Mouse (Mus musculus): ENCODE measurements around the gene Nutm1.

The Nutm1 gene

DNA sequence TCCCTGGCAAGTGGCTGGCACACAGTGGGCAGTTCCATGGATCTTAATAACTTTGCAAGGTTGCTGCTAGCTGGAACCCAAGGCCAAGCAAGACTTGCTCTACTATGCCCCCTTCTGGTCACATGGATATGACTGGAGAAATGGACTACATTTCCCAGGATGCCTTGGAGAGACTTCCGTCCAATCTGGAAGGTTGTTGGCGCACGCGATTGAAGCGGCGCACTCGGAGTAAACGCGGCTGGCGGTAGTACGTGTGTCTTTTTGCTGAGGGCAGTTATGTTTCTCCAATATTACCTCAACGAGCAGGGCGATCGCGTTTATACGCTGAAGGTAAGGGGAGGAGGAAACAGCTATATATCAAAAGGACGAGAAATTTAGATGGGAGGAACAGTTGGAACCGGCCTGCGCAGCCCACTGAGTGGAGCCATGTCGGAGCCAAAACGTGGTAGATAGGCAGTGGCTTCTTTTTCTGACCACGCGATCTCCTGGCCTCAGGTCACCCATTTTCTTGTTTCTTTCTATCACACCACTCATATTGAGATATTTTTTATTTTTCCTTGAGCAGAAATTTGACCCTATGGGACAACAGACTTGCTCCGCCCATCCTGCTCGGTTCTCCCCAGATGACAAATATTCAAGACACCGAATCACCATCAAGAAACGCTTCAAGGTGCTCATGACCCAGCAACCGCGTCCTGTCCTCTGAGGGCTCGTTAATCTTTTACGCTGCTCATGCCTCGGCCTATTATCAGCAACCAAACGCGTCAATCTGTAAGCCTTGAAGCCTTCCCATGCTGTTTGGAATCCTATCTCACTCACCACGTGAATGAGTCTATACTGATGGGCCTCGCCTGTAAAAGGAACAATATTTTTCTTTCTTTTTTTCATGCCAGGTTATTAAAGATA, 2.9 kb upstream of the Nutm1 start, which contains the start of gene Nop10:
TSS of gene Nop10 (plus strand) at position 179 of the 906 bp plus-strand sequence.
- whole genome bisulfite sequencing = under 1% methylated on average over 36 of the region's 36 CpGs

DNA sequence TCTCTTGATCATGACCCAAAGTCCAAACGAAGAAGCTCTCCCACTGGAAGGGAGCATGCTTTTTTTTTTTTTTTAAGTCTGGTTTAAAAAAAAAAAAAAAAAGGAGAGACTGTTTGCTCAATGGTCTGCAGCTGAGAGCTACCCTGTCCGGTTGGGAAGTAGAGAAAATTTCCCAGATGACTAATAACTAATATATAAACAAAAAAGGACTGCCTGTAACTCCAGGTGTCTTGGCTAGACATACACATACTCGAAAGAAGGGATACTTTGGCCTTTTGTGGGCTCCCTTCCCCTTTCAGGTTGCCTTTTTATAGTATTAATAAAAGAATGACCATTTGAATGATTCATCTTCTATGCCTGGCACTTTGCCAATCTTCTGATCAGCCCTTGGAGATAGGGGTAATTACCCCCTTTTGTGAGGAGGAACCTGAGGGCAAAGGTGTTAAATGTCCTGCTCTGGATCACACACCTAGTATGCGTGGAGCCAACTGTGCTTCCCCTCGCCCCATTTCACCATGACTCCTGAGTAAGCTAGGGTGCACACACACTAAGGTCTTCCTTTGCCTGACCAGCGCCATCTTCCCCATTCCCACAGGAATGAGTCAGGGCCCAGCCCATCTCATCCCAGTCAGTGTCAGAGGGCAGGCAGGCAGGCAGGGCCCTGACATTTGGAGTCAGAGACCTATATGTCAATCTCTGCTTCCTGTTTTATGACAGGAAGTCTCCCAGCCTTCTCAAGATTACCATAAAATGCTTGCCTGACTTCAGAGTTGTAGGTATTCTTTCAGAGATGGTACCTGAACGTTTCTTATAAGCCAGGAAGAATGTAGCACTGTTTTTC, 4.2 kb downstream of the Nutm1 start:
- WGBS = 71% methylated on average over 7 of the region's 7 CpGs

DNA sequence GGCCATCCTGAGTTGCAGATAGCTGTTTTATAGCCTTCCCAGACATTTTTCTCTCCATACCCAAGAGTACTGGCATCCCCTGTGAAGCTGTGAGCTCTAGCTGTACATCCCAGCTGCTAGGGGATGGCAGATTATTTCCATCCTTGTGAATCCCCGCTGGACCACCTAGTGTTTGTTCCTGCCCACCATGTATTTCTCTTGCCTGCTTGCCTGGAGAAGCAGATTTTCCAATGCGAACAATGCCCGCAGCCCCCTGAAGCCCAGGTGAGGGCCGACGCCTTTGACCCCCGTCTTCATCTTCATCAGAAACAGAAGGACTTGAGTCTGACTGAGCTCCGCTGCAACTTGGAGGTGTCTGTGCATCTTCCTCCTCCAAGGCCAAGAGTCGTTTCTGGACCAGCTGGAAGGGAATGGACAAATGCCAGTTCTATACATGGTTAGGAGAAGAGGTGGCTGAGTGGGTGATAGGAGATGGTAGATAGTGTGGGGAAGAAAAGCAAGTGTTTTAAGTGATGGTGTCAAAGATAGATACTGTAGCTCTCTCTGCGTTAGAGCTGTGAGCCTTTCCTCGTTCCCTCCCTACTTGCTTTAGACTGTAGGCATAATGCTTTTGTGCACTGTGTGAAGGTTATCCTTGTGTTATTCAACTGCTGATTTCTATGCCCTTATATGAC, 9.2 kb downstream of the Nutm1 start:
- WGBS = 47% methylated on average over 10 of the region's 10 CpGs

DNA sequence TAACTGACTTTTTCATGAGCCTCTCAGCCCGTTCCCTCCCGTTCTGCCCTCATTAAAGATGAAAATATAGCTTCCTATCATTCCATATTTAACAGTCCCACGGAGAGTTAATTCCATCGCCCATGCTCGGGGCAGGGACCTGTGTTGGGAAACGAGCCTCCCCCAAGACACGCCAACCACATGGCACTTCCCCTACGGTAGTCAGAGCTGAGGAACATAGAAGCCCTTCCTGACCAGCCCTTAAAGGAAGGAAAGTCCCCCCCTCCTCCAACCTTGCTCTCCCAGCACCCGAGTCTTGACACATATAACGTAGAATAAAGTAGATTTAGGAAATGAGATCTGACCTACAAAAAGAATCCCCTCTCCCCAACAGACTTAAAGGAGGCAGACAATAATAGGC, 11.8 kb downstream of the Nutm1 start:
- WGBS = 43% methylated on average over 10 of the region's 10 CpGs

DNA sequence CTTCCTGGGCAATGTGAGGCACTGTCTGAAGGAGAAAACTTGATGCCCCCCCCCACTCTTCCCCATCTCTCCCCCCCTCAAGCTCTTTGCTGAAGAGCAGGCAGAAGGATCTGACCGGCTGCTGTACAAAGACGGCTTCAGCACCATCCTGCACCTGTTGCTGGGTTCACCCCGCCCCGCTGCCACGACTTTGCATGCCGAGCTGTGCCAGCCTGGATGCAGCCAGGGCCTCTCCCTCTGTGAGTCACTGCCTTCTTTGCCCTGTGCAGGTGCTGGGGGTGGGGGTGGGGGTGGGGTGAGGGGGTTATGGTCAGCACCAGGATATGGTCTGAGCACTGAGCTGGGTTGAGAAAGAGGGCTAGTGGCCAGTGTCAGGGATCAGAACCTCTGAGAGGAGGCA, 12.9 kb downstream of the Nutm1 start:
- 71% methylated on average over 6 of the region's 6 CpGs for WGBS

DNA sequence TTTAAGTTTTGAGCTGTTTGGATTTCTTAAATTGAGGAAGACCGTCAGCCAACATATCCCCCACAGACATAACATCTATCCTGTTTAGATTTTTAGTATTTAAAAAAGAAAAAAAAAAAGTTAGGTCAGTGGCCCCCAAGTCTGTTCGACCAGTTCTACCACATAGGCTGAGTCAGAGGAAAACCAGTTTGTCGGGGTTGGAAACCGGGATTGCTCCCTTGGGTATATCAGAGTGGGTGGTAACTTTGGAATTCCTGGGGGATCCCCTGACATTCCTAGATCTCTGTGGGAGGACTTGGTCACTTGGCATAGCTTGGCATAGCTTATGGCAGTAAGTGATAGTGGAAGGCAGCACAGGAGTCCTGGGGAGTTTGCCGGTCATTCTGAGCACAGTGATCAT, 13.8 kb downstream of the Nutm1 start:
- 62% methylated on average over 5 of the region's 5 CpGs for WGBS

DNA sequence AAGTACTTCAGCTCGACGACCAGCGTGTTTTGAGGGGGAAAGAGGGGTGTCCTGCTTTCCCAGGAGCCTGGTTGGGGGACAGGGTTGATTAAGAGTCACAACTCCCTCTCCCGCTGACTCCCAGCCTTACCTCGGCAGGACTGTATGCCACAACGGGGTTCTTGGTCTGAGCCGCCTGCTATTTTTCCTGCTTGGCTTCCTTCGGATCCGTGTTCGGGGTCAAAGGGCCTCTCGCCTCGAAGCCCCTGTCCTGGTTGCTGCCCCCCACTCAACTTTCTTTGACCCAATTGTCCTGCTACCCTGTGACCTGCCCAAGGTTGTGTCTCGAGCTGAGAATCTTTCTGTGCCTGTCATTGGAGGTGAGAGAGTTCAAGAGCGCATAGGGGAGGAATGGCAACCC, 17.3 kb downstream of the Nutm1 start:
- 82% methylated on average over 14 of the region's 14 CpGs for WGBS

DNA sequence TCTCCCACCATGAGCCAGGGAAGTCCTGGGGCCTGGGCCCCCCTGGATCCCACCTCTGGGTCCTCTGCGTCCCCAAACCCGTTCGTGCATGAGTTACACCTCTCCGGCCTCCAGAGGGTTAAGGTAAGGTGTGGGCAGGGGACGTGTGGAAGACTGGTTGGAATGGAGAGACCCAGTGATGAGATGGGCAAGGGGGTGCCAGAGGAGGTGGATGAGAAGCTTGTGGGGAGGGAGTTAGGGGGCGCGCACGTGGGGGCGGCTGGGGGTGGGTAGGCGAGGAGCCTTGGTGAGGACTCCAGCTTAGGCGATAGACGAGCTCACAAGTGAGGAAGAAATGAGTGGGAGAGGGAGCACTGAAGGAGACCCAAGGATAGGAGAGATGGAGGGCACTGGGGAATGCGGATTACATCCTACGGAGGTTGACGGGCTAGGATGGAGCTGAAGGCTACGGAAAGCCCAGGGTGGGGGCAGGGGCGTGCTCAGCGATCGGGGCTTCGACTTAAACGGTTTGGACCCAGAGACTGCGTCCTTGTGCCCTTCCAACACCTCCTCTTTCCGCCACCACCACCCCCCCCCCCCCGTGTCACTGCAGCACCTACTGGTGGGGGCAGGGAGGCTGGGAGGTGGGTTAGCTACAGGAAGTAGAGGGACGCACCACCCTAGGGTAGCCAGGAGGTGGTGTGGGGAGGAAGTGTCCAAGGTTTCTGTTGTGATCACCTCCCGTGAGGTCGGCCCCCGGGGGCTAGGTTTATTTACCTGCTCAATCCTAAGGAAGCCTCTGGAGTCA, 19.0 kb downstream of the Nutm1 start:
- 1% methylated on average over 28 of the region's 28 CpGs for WGBS

DNA sequence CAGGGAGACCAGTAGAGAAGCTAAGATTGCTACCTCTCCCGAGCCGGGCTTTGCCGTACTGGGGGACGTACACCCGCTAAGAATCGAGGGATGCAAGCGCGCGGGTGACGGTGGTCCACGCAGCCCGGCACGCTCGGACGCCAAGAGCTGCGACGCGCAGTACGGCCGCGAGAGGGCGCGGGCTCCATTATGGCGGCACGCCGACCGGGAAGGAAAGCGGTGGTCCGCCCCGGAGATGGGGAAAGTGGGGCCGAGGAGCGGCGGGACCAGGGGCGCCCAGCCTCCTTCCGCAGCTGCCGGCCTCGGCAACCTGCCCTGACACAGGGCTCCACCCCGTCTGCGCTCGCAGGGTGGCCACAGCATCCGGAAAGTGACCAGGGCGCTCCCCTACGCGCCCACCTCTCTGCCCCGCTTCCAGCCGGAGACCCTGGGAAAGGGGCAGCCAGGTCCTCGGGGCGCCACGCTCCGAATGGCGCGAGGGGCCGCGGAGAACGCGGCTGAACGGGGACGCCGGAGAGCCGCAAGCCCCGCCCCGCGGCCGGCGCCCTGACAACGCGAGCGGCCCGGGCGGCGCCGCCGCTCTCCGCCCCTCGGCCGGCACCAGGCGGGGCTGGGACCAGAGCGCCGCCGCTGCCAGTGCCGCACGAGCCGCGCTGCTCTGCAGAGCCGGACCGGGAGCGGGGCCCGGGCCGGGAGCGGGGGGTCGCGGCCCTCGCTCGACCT, 19.7 kb downstream of the Nutm1 start, which contains the start of gene Lpcat4:
TSS of gene Lpcat4 (plus strand) at position 257 of the 723 bp plus-strand sequence.
- under 1% methylated on average over 88 of the region's 94 CpGs for WGBS

DNA sequence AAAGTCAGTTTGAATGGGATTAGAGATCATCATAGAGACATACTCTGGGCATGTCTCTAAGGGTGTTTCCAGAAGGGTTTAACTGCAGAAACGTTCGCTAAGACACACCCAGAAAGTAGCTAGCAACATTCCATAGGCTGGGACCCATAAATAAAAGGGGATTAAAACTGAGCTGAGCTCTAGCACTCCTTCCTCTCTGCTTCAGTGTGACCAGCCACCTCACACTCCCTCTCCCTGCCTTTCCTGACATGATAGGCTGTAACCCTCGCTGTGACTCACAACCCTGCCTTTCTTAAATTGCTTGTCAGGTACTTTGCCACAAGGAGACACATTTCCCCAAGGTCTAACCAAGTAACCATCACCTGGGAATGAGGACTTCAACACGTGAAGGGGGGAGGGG, 21.1 kb downstream of the Nutm1 start:
- 17% methylated on average over 4 of the region's 4 CpGs for WGBS

DNA sequence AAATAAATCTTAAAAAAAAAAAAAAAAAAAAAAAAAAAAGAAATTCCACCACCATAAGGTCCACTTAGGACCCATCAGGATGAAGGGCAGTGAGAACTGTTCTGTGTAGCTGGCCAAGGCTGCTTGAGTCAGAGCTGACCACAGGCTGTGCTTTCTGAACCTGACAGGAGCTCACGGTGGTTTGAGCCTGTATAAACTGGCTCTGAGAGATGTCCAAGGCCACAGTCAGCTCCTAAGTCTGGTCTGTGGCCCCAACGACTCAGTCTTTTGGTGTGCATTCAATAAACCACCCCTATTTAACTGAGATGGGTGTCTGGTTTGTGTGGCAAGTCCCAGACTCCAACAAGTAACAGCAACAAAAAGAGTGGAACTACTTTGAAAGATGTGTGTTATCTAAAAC, 22.5 kb downstream of the Nutm1 start:
- WGBS = 79% methylated on average over 2 of the region's 2 CpGs

DNA sequence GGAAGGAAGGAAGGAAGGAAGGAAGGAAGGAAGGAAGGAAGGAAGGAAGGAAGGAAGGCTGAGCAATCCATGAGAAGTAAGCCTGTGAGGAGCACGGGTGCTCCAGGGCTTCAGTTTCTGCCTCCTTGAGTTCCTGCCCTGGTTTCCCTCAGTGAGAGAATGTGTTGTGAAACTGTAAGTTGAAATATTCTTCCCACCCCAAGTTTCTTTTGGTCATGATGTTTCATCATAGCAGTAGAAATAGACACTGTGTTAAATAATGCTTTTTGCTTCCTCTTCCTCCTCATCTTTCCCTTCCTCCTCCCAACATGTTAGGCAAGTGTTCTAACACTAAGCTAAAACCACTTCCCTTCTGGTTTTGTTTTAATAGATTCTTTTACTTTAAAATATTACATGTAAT, 26.5 kb downstream of the Nutm1 start:
- WGBS = 66% methylated on average over 1 of the region's 1 CpGs

DNA sequence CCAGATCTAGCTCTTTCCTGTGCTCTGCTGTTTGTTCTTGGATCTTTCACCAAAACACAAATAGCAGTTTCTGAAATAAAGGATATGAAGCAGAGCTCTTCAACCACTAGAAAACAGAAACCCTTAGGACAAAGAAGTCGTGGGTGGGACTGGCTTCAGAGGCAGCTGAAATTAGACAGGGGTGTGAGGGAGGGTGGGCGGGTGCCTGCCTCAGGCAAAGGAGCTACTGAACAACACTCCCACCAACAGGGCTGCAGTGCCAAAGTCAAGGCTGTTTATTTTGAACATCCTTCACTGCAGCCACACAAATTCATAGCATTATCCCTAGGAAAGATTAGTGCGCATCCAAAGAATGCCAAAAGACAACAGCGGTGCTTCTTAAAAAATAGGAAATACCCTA, 34.7 kb downstream of the Nutm1 start:
- 40% methylated on average over 4 of the region's 4 CpGs for WGBS

DNA sequence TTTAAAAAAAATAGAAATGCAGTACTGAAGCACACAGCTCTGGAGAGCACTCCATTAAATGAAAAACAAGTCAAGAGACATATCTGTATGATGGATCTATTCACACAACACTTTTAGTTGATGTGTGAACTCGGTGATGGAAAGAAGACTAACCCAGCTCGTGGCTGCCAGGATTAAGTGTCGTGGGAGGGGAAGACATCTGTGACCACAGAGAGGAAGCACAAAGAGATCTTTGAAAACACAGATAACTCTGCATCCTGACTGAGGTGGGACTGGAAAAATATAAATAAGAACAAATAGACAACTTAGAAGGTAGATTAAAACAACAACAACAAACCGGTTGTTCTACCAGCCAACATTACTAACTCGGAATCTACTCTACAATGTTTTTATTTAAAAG, 36.5 kb downstream of the Nutm1 start:
- WGBS = 49% methylated on average over 5 of the region's 5 CpGs

DNA sequence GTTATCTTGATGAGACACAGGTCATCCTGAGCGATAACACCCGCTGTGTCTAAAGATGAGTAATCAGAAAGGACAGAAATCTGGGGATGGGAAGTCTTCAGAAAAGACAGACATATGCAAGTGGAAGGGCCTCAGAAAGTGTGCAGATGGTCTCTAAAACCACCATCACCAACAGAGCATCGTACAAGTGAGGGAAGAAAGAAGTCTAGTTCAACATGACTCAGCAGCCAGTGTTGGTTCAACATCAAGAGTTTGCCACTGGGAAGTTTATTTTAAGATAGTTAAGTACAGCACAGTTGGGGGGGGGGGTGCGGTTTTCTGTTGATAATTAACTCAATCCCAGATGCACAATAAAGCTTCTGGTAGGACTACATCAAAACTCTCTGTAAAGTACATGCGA, 38.2 kb downstream of the Nutm1 start:
- WGBS = 77% methylated on average over 5 of the region's 5 CpGs

DNA sequence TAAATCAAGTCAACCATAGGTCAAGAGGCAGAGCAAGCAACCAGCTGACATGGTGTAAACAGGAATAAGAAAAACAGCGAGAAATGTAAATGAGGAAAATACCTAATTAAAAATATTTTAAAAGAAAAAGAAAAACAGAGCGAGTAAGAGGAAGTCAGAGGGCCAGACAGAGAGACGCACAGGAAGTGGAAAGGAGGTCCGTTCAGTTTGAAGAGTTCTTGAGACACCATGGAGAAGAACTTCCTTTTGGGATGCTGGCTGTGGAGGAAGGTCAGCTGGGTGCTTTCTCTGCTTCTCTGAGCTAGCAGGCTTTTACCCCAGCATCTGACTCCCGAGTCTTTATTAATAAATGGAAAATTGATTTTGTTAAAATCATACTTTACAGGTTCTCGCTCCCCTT, 41.5 kb downstream of the Nutm1 start:
- 79% methylated on average over 6 of the region's 6 CpGs for WGBS

DNA sequence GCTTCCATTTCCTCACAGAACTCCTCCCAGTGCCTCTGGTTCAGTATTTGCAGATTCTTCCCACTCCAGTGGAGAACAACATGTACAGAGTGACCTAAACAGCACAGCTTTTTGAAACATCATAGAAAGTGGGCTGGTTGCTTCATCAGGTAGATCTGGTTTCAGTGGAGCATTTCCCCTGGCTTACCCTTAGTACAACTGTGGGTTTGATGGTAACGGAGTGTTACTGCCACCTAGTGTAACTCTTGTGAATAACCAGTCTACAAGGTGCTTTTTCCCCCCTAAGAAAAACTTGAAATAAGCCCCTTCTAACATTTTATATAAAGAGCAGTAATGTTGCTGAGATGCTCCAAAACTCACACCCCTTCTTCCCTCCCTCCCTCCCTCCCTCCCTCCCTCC, 43.1 kb downstream of the Nutm1 start:
- 7% methylated on average over 1 of the region's 1 CpGs for WGBS

DNA sequence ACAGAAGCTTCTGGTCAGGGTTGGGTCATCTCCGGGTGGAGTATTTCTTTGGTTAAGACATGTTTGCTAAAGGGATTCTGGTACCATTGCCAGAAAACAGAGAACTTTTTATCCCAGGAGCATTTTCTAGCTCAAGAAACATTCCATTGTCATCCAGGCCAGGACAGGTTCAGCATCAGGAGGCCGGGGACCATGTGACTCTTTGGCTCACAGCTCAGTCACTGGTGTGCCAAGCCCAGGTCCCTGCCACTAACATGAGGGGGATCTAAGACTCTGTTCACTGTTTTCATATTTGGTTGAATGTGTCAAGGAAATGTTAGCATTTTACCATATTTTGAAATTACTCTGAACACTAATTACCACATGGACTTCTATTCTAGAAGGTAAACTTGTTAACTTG, 48.4 kb downstream of the Nutm1 start:
- 68% methylated on average over 2 of the region's 2 CpGs for WGBS

DNA sequence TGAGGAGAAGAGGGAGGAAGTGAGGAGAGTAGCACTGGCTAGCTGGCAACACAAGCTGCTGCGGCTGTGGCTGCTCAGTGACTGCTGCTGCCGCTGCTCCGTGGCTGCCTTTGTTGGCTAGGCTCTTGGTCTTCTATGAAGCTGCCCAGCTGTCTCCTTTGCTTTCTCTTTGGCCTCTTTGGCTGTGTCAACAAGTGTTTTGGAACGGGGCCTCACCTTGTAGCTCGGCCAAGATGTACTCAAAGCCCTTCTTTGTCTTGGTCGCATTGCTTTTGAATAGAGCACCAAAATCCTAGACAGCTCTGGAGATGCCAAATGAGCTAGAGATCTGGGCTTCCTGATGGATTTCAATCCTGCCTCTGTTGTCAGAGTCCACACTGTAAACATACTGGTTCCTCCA, 48.9 kb downstream of the Nutm1 start:
- 39% methylated on average over 6 of the region's 6 CpGs for WGBS

DNA sequence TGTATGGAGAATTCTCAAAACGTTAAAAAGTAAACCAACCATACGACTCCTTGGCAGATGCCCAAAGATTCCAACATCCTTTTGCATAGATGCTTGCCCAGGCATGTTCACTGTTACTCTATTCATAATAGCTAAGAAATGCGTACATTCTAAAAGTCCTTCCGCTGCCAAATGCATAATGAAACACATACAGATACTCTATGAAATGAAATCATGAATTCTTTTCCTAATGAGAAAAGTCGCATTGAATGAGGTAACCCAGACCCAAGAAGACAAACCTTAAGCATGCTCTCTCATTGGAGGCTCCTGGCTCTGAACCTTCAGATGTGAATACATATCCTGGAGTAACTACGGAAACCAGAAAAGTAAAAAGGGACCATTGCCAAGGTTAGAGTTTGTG, 56.0 kb downstream of the Nutm1 start:
- WGBS = 35% methylated on average over 6 of the region's 6 CpGs

Data from cerebral cortex, adult 2 months (tissue).